Mouse (Mus musculus) liver, embryonic 14.5 days (tissue): ENCODE results near the gene Myo18b. TPM values are rescaled to one million over a fixed set of nuclear protein-coding genes. Genes with fewer than 3 reads are reported as not detected.

ENCODE experiments used
- ATAC-seq: fragments of 200-750 bp; cut with Nextera tagmentation; 2 replicates; pipeline ENCODE4 v1.8.0; 2017; ENCODE audit warnings: moderate number of reproducible peaks, mild to moderate bottlenecking, moderate library complexity; ENCODE audit not compliant: insufficient read depth
- DNase-seq, 3 experiments: peaks; one replicate each; pipeline ENCODE4 v3.0.0-alpha.2; 2012 to 2013; ENCODE audit warnings: low read depth in 3 of 3, low spot score in 3 of 3
- H3K27ac ChIP-seq: fragments of 300-500 bp; sonication (generic); 2 replicates; pipeline ENCODE4 v1.5.1; 2014; ENCODE audit warnings: moderate library complexity, mild to moderate bottlenecking, control low read depth, inconsistent platforms
- H3K27me3 ChIP-seq: fragments of 300-500 bp; sonication (generic); 2 replicates; pipeline ENCODE4 v1.6.1; 2014; ENCODE audit warnings: mild to moderate bottlenecking, low read length, moderate library complexity; ENCODE audit not compliant: control insufficient read depth, insufficient read depth
- H3K36me3 ChIP-seq: fragments of 300-500 bp; sonication (generic); replicated peaks from 2 replicates; pipeline ENCODE4 v1.6.1; 2014; ENCODE audit warnings: low read depth; ENCODE audit not compliant: control insufficient read depth, insufficient read depth
- H3K4me1 ChIP-seq, 2 experiments: fragments of 200-500 bp in 1 of 2; fragments of 300-500 bp in 1 of 2; sonication (generic) in 1 of 2; replicated peaks; 2 replicates each; pipeline ENCODE4 v1.6.1; 2012 to 2014; ENCODE audit warnings: antibody characterized with exemption in 1 of 2, inconsistent platforms in 1 of 2, low read length in 1 of 2; ENCODE audit not compliant: control insufficient read depth in 2 of 2, insufficient read depth in 2 of 2
- H3K4me2 ChIP-seq: fragments of 300-500 bp; sonication (generic); 2 replicates; pipeline ENCODE4 v1.6.1; 2014; ENCODE audit warnings: low read depth, mild to moderate bottlenecking, control low read depth, moderate library complexity
- H3K4me3 ChIP-seq, 2 experiments: fragments of 200-500 bp in 1 of 2; fragments of 300-500 bp in 1 of 2; sonication (generic) in 1 of 2; 2 replicates each; pipeline ENCODE4 v1.5.1; 2012 to 2014; ENCODE audit warnings: low read depth in 2 of 2, low read length in 2 of 2, mild to moderate bottlenecking in 2 of 2, control low read depth in 1 of 2, inconsistent platforms in 1 of 2, moderate library complexity in 1 of 2; ENCODE audit not compliant: insufficient read depth in 1 of 2
- H3K9ac ChIP-seq: fragments of 300-500 bp; sonication (generic); replicated peaks from 2 replicates; pipeline ENCODE4 v1.6.1; 2014; ENCODE audit warnings: mild to moderate bottlenecking, control low read depth, moderate library complexity
- H3K9me3 ChIP-seq: fragments of 300-500 bp; sonication (generic); 2 replicates; pipeline ENCODE4 v1.6.1; 2016; ENCODE audit warnings: low read length, mixed read lengths; ENCODE audit not compliant: control insufficient read depth
- CTCF ChIP-seq: IDR thresholded peaks from 2 replicates; pipeline ENCODE4 v1.5.1; 2016; ENCODE audit warnings: antibody characterized with exemption, low read depth, control low read depth
- EP300 ChIP-seq: IDR thresholded peaks from 2 replicates; pipeline ENCODE4 v1.6.1; 2016; ENCODE audit warnings: antibody characterized with exemption, low read depth
- WGBS: fragments of 180-500 bp; shearing (Covaris S2); extraction: QIAGEN DNeasy Blood & Tissue Kit; methylation state at CpG from one replicate; pipeline ENCODE4 v1.1.7; 2014; ENCODE audit not compliant: insufficient replicate concordance; 5-methylcytosine and 5-hydroxymethylcytosine counted together
- polyA plus RNA-seq, 2 experiments: library from polyadenylated mRNA; depleted of rRNA in 1 of 2; stranded (reverse) in 1 of 2; unstranded in 1 of 2; fragments of >200 nt; fragmentation: Nextera tagmentation in 1 of 2; extraction: Ambion mirVana in 1 of 2; gene quantifications; 2 replicates each; pipeline versions ENCODE4 v1.2.1 to v1.2.3; 2012 to 2014

Myo18b gene
- polyA plus RNA-seq, 2 experiments: 0.02 TPM; not detected in 1

GRCm38 (mm10) chr5:112924806-112925205 lies 28.6 kb upstream of the Myo18b start:
- no peak for ATAC-seq
- TF ChIP-seq EP300: no peak
- no peak for TF ChIP-seq CTCF

GRCm38 (mm10) chr5:112923841-112924240 lies 27.7 kb upstream of the Myo18b start:
- no peaks in the 10 kb centered on the region for H3K9me3 ChIP-seq
- no peaks in the 10 kb centered on the region for H3K4me1 ChIP-seq
- TF ChIP-seq EP300 (no peak), CTCF (no peak)
- H3K36me3 ChIP-seq: no peaks in the 10 kb centered on the region
- no peak overlapping the region for H3K4me2 ChIP-seq
- H3K27me3 ChIP-seq: no peaks in the 10 kb centered on the region
- H3K9ac ChIP-seq: no peak overlapping the region
- DNase-seq (no peak), ATAC-seq (no peak)
- H3K4me3 ChIP-seq: no peak overlapping the region
- 80% methylated on average over 14 of the region's 14 CpGs for WGBS
- no peak overlapping the region for H3K27ac ChIP-seq

More at GRCm38 (mm10) chr5:112924806-112925205, 28.6 kb upstream of the Myo18b start:
- no peaks in the 10 kb centered on the region for H3K27me3 ChIP-seq
- no peak overlapping the region for H3K4me3 ChIP-seq
- H3K27ac ChIP-seq: no peak overlapping the region
- H3K4me2 ChIP-seq: no peak overlapping the region
- H3K36me3 ChIP-seq: no peaks in the 10 kb centered on the region
- no peak for DNase-seq
- H3K4me1 ChIP-seq: no peaks in the 10 kb centered on the region
- H3K9me3 ChIP-seq: no peaks in the 10 kb centered on the region
- 74% methylated on average over 8 of the region's 8 CpGs for WGBS
- no peak overlapping the region for H3K9ac ChIP-seq

GRCm38 (mm10) chr5:112921914-112922313 lies 25.8 kb upstream of the Myo18b start:
- no peak for DNase-seq
- Histone ChIP-seq H3K4me1 (no peaks in the 10 kb centered on the region), H3K9me3 (no peaks in the 10 kb centered on the region), H3K36me3 (no peaks in the 10 kb centered on the region), H3K4me3 (no peak overlapping the region), H3K4me2 (no peak overlapping the region), H3K27me3 (no peaks in the 10 kb centered on the region), H3K9ac (no peak overlapping the region), H3K27ac (no peak overlapping the region)
- no peak for ATAC-seq
- TF ChIP-seq EP300 (no peak), CTCF (no peak)

GRCm38 (mm10) chr5:112910381-112910780 lies 14.2 kb upstream of the Myo18b start:
- no peaks in the 10 kb centered on the region for H3K36me3 ChIP-seq
- no peak overlapping the region for H3K9ac ChIP-seq
- ATAC-seq: no peak
- H3K4me2 ChIP-seq: no peak overlapping the region
- DNase-seq: no peak
- WGBS: 75% methylated on average over 5 of the region's 5 CpGs
- no peaks in the 10 kb centered on the region for H3K27me3 ChIP-seq
- H3K27ac ChIP-seq: no peak overlapping the region
- no peaks in the 10 kb centered on the region for H3K9me3 ChIP-seq
- no peak overlapping the region for H3K4me3 ChIP-seq
- TF ChIP-seq CTCF: no peak
- H3K4me1 ChIP-seq: no peaks in the 10 kb centered on the region

- Histone ChIP-seq H3K9me3 (no peaks in the 10 kb centered on the region), H3K27ac (no peak overlapping the region), H3K27me3 (no peaks in the 10 kb centered on the region), H3K4me1 (no peaks in the 10 kb centered on the region), H3K4me2 (no peak overlapping the region), H3K4me3 (no peak overlapping the region), H3K9ac (no peak overlapping the region), H3K36me3 (no peaks in the 10 kb centered on the region)
- WGBS: 39% methylated on average over 2 of the region's 2 CpGs
- TF ChIP-seq EP300 (no peak), CTCF (no peak)
- ATAC-seq: no peak
- DNase-seq: no peak
These were observed 12.0 kb upstream of the Myo18b start for GRCm38 (mm10) chr5:112908169-112908614.

- Histone ChIP-seq H3K4me3 (no peak overlapping the region), H3K4me1 (no peaks in the 10 kb centered on the region), H3K4me2 (no peak overlapping the region), H3K9me3 (no peaks in the 10 kb centered on the region), H3K9ac (no peak overlapping the region), H3K36me3 (no peaks in the 10 kb centered on the region), H3K27me3 (no peaks in the 10 kb centered on the region), H3K27ac (no peak overlapping the region)
- TF ChIP-seq EP300 (no peak), CTCF (no peak)
- DNase-seq (no peak), ATAC-seq (no peak)
- 52% methylated on average over 6 of the region's 6 CpGs for WGBS
These were observed 11.3 kb upstream of the Myo18b start for GRCm38 (mm10) chr5:112907504-112907903.
